Mouse (Mus musculus) hindbrain, embryonic 12.5 days (tissue): ENCODE results near the gene Gm43638. TPM values are rescaled to one million over a fixed set of nuclear protein-coding genes. Genes with fewer than 3 reads are reported as not detected.
"Not testable (repeated sequence)": the region's sequence is repeated elsewhere in the genome, so short reads cannot be mapped to it uniquely, and the experiment has no call there.

Experiments
- ATAC-seq: fragments of 200-750 bp; cut with Nextera tagmentation; 2 replicates; pipeline ENCODE4 v1.8.0; 2017; ENCODE audit warnings: moderate TSS enrichment; ENCODE audit not compliant: low FRiP score
- H3K27ac ChIP-seq: fragments of 300-500 bp; sonication (generic); 2 replicates; pipeline ENCODE4 v1.5.1; 2016; ENCODE audit warnings: mild to moderate bottlenecking
- H3K27me3 ChIP-seq: fragments of 300-500 bp; sonication (generic); 2 replicates; pipeline ENCODE4 v1.6.1; 2016; ENCODE audit warnings: mild to moderate bottlenecking
- H3K36me3 ChIP-seq: fragments of 300-500 bp; sonication (generic); 2 replicates; pipeline ENCODE4 v1.6.1; 2016; ENCODE audit warnings: mild to moderate bottlenecking
- H3K4me1 ChIP-seq: fragments of 300-500 bp; sonication (generic); 2 replicates; pipeline ENCODE4 v1.6.1; 2016
- H3K4me2 ChIP-seq: fragments of 300-500 bp; sonication (generic); replicated peaks from 2 replicates; pipeline ENCODE4 v1.6.1; 2016; ENCODE audit warnings: mild to moderate bottlenecking
- H3K4me3 ChIP-seq: fragments of 300-500 bp; sonication (generic); 2 replicates; pipeline ENCODE4 v1.5.1; 2016; ENCODE audit warnings: mild to moderate bottlenecking
- H3K9ac ChIP-seq: fragments of 300-500 bp; sonication (generic); 2 replicates; pipeline ENCODE4 v1.6.1; 2016; ENCODE audit warnings: mild to moderate bottlenecking, moderate library complexity
- H3K9me3 ChIP-seq: fragments of 300-500 bp; sonication (generic); replicated peaks from 2 replicates; pipeline ENCODE4 v1.6.1; 2016; ENCODE audit warnings: mild to moderate bottlenecking
- WGBS: fragments of 180-500 bp; shearing (Covaris S2); methylation state at CpG from one replicate; pipeline ENCODE4 v1.1.7; 2016; 5-methylcytosine and 5-hydroxymethylcytosine counted together
- polyA plus RNA-seq: library from polyadenylated mRNA; unstranded; fragments of >200 nt; fragmentation: Nextera tagmentation; extraction: Ambion mirVana; gene quantifications from 2 replicates; pipeline ENCODE4 v1.2.1, GENCODE M21; 2016

Gene Gm43638
- not detected in 2 replicates for polyA plus RNA-seq

DNA sequence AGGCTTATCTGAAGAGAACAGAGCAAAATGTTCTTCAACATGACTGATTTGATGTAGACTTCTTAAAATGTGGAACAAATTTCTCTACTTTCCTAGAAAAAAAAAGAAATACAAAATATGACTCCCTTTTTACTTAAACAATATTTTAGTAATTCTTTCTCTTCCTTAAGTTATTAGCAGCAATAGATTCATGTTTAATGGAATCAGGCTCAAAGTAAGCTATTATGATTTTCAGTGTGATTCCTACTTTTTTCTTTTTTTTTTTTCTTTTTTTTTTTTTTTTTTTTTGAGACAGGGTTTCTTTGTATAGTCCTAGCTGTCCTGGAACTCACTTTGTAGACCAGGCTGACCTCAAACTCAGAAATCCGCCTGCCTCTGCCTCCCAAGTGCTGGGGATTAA lies at the start of gene Gm43638:
Gene Gm43638 (minus strand): TSS at position 101 of the 400 bp plus-strand sequence.
- H3K4me2 ChIP-seq, H3K36me3 ChIP-seq, H3K9ac ChIP-seq, H3K9me3 ChIP-seq, H3K27ac ChIP-seq, H3K4me3 ChIP-seq, H3K27me3 ChIP-seq, ATAC-seq, H3K4me1 ChIP-seq: not testable (repeated sequence)
- 88% methylated on average over 1 of the region's 1 CpGs for WGBS

DNA sequence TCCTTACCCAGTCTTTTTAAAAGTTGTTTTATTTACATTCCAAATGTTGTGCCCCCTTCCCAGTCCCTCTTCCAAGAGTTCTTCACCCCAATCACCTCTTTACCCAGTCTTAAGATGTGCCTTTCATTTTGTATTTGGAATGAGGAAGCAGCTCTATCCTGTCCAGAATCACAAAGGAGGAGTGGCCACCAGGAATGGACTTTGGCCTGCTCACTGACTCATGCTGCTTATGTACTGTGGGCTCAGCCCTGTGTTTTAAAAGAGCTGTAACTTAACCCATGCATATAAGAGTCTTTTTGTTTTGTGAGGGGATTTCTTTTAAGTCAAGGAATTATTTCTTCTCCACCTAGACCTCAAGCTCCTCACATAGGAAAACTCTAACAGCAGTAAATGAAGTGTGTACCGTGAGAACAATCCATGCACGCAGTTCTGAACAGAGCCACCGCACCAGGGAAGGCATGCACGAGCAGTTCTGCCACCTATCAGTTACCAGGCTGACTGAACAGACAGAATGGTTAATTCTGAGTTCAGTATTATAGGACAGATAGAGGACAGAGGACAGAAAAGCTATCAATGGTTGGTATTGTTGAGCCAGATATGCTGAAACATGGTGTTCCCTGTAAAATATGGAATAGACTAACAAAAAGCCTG lies 49.5 kb upstream of the Gm43638 start:
- no peaks in the 10 kb centered on the region for H3K4me1 ChIP-seq
- H3K9ac ChIP-seq = no peak overlapping the region
- no peaks in the 10 kb centered on the region for H3K36me3 ChIP-seq
- no peak for ATAC-seq
- no peaks in the 10 kb centered on the region for H3K27me3 ChIP-seq
- 60% methylated on average over 4 of the region's 4 CpGs for WGBS
- H3K4me3 ChIP-seq = no peak overlapping the region
- H3K27ac ChIP-seq = no peak overlapping the region
- H3K9me3 ChIP-seq = no peaks in the 10 kb centered on the region
- H3K4me2 ChIP-seq = no peak overlapping the region

DNA sequence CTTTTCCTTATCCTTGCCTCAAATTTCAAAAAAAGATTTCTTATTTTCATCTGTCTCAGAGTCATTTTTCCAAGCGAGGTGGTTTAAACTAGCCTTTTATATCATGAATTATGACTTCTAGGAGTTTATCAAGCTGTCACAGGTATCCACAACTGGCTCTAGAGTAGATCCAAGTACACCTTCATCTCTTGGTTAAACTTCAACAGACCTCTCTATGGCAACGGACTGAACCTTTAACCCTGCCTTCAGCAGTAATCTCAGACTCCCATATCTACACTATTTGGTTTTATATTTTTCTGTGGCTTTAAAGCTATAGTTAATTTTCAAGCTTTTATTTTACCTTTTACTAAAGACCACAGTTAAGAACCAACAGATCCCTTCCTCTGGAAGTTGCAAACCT lies 45.7 kb upstream of the Gm43638 start:
- no peak for ATAC-seq
- 82% methylated on average over 2 of the region's 2 CpGs for WGBS
- H3K36me3 ChIP-seq = no peaks in the 10 kb centered on the region
- H3K4me2 ChIP-seq = no peak overlapping the region
- no peaks in the 10 kb centered on the region for H3K4me1 ChIP-seq
- H3K9me3 ChIP-seq = no peaks in the 10 kb centered on the region
- H3K27ac ChIP-seq = no peak overlapping the region
- no peak overlapping the region for H3K9ac ChIP-seq
- H3K4me3 ChIP-seq = no peak overlapping the region
- H3K27me3 ChIP-seq = no peaks in the 10 kb centered on the region

DNA sequence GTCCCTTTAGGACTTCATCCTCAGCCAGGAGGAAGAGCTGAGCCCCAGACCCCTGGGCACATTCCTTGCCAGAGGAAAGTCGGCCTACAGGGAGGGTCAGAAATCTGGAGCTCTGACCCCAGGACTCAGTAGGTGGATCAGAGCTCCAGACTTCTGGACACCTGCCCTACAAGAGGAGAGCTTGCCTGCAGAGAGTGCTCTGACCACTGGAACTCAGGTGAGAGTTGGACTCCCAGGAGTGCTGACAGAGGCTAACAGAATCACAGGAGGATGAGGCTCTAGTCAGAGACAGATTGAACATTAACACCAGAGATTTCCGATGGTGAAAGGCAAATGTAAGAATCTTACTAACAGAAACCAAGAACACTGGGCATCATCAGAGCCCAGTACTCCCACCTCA lies 37.0 kb upstream of the Gm43638 start:
- not testable (repeated sequence) for H3K4me2 ChIP-seq, H3K27me3 ChIP-seq, H3K9ac ChIP-seq, H3K27ac ChIP-seq, ATAC-seq, H3K9me3 ChIP-seq, H3K36me3 ChIP-seq, H3K4me3 ChIP-seq, H3K4me1 ChIP-seq
- WGBS = 94% methylated on average over 2 of the region's 2 CpGs

DNA sequence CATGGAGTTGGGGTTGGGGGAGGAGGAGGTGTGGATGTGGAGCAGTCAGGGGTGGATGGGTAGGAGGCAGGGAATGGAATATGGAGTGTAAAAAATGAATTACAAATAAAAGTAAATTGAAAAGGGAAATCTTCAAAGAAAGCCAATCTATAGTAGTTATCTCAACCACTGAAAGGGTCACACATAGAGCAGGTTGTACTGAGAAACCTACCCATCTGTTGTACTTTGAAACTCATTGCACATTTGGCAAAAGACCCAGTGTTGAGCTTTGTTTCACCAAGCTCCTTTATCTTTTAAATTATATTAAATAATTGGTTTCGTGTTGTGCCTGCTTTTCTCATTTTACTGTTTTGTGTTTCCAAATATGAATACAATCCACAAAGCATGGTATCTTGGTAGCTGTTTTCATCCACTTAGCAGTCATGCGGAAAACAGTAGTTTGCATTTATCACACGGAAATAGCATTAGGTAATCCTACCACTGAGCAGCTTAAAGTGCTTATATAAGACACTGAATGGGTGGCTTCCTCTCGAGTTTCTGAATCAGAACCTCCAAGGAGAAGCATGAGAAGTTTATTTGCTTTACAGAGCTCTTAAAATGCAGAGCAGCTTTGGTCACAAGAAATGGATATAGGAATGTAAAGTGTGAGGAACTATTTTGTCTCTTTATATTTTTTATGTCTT lies 19.3 kb upstream of the Gm43638 start:
- ATAC-seq = no peak
- Histone ChIP-seq H3K27ac (no peak overlapping the region), H3K36me3 (no peaks in the 10 kb centered on the region), H3K4me2 (no peak overlapping the region), H3K4me1 (no peaks in the 10 kb centered on the region), H3K27me3 (no peaks in the 10 kb centered on the region), H3K4me3 (no peak overlapping the region), H3K9ac (no peak overlapping the region), H3K9me3 (no peaks in the 10 kb centered on the region)
- WGBS = 72% methylated on average over 4 of the region's 4 CpGs

DNA sequence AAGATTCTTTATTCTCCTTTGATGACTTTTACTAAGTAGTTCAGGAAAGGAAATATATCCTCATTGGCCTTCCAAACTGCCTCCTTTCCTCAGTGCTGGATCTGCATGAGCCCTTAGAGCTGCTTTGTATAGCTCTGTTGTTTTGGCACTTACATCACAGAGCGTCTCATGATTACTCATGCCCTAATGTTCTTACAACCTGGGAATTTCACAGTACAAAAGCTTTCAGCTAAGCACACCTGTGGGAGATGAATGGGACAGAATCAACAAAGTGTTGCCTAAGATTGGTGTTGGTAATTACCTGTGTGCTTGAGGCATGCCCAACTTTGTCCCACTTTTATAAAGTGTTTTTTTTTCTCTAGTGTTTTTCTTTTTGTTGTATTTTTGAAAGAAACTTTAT lies 16.1 kb upstream of the Gm43638 start:
- no peaks in the 10 kb centered on the region for H3K4me1 ChIP-seq
- no peak overlapping the region for H3K4me2 ChIP-seq
- no peaks in the 10 kb centered on the region for H3K36me3 ChIP-seq
- H3K4me3 ChIP-seq = no peak overlapping the region
- ATAC-seq = no peak
- no peaks in the 10 kb centered on the region for H3K9me3 ChIP-seq
- H3K9ac ChIP-seq = no peak overlapping the region
- H3K27me3 ChIP-seq = no peaks in the 10 kb centered on the region
- no peak overlapping the region for H3K27ac ChIP-seq
- 63% methylated on average over 1 of the region's 1 CpGs for whole genome bisulfite sequencing

DNA sequence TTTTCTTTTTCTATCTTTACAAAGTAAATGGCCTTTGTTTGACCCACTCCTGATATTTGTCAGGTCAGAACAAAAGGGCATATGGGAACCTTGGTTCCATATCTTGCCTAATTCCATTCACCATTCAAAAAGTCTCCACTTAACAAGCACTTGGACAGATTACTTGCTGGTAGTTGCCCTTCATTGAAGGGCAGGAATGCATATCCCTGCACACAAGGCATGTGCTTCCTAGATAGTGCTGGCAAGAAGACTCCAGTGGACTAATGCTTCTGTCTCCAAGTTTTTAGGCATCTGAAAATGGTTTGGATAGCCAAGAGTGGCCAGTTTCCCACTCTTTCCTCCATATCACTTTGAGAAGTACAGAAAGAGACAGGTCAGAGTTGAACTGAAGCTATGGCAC lies 12.7 kb upstream of the Gm43638 start:
- Histone ChIP-seq H3K4me2 (no peak overlapping the region), H3K4me1 (no peaks in the 10 kb centered on the region), H3K27ac (no peak overlapping the region), H3K4me3 (no peak overlapping the region), H3K9me3 (no peaks in the 10 kb centered on the region), H3K27me3 (no peaks in the 10 kb centered on the region), H3K9ac (no peak overlapping the region), H3K36me3 (no peaks in the 10 kb centered on the region)
- ATAC-seq = no peak

DNA sequence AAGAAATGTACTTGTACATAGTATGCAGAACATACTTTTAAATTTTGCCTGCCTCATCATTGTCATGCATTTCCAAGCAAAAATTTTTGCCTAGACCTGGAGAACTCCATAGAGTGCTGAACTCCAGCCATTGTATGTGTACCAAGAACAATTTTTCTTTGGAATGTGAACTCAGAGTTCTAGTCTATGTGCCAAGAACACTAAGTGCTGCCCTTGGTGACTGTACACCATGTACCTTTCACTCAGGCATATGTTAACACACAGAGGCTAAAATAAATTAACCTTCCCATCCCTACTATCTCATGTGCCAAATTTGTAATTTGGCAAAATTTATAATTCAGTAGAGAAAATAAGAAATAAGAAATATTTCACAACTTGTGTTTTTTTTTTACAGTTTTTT lies 12.3 kb upstream of the Gm43638 start:
- no peak for ATAC-seq
- H3K27ac ChIP-seq = no peak overlapping the region

DNA sequence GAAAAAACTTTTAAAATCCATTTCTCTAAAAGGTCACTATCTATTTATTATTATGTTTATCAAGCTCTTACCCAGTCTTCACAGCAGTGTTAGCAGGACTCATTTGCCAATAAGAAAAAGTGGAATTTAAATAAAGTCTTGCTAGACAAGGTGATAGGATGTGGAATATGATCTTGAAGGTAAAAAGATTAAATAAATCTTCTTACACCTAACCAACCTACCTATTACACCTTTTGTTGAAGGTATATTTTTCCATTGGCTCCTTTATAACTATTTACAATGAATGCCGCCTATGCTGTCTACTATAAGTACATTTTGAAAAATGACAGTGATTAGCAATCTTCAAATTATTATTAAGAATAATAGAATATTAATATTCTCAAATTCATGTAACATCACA lies 4.2 kb upstream of the Gm43638 start, which contains the start of gene Ugt2a1:
Gene Ugt2a1 (minus strand): TSS at position 101 of the 400 bp plus-strand sequence.
- no peak within 1 kb of the TSS for H3K9ac ChIP-seq
- WGBS = 84% methylated on average over 1 of the region's 1 CpGs
- ATAC-seq = no peak

More for the DNA sequence above, 12.3 kb upstream of the Gm43638 start:
- Histone ChIP-seq H3K4me2 (no peak overlapping the region), H3K4me3 (no peak overlapping the region), H3K9ac (no peak overlapping the region), H3K4me1 (no peaks in the 10 kb centered on the region), H3K9me3 (no peaks in the 10 kb centered on the region), H3K27me3 (no peaks in the 10 kb centered on the region), H3K36me3 (no peaks in the 10 kb centered on the region)

DNA sequence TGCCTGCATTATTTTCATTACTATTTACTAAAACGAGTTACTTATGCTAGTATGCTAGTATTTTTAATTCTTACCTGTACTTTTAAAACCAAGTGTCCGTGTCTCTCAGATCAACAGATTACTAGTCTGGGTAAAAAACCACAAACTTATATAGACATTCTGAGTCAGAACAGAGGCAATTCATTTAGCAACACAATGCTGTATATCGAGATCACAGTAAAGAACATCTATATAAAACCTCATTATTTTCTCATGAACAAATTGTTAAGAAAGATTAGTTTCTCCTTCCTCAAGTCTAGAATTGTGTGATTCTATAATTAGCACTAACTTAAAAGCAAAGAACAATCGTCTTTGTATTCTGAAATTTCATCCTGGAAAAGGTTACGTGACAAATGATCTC lies 4.4 kb downstream of the Gm43638 start, which contains the start of gene Ugt2a2:
Gene Ugt2a2 (minus strand): TSS at position 101 of the 400 bp plus-strand sequence.
- Histone ChIP-seq H3K9me3 (no peaks in the 10 kb centered on the region), H3K4me3 (no peak within 1 kb of the TSS), H3K4me1 (no peaks in the 10 kb centered on the region), H3K36me3 (no peaks in the 10 kb centered on the region), H3K27ac (no peak within 1 kb of the TSS), H3K27me3 (no peaks in the 10 kb centered on the region), H3K4me2 (no peak within 1 kb of the TSS), H3K9ac (no peak within 1 kb of the TSS)
- WGBS = 81% methylated on average over 5 of the region's 5 CpGs
- ATAC-seq = no peak

More for the DNA sequence above, 4.2 kb upstream of the Gm43638 start, which contains the start of gene Ugt2a1:
- Histone ChIP-seq H3K4me2 (no peak within 1 kb of the TSS), H3K27me3 (no peaks in the 10 kb centered on the region), H3K36me3 (no peaks in the 10 kb centered on the region), H3K27ac (no peak within 1 kb of the TSS), H3K4me1 (no peaks in the 10 kb centered on the region), H3K9me3 (no peaks in the 10 kb centered on the region), H3K4me3 (no peak within 1 kb of the TSS)

DNA sequence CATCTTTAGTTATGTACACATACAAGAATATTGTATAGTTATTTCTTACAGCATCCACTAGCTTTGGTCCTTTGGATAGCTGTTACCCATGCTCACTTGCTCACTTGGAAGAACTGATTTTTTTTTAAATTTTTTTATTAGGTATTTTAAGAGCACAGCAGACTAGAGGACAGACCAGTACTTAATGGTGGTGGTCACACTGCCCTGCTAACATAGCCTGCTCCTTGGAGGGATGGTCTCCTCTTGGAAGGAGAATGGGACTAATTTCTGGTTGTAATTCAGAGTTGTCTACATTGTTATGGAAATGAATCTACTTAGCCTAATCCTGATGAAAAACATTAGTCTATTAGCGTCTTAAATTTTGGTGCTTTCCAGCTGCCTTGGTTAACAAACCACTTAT lies 27.8 kb downstream of the Gm43638 start:
- Histone ChIP-seq H3K4me1 (no peaks in the 10 kb centered on the region), H3K4me3 (no peak overlapping the region), H3K36me3 (no peaks in the 10 kb centered on the region), H3K4me2 (no peak overlapping the region), H3K9me3 (no peaks in the 10 kb centered on the region), H3K27me3 (no peaks in the 10 kb centered on the region), H3K9ac (no peak overlapping the region), H3K27ac (no peak overlapping the region)
- ATAC-seq = no peak
- WGBS = 40% methylated on average over 1 of the region's 1 CpGs

DNA sequence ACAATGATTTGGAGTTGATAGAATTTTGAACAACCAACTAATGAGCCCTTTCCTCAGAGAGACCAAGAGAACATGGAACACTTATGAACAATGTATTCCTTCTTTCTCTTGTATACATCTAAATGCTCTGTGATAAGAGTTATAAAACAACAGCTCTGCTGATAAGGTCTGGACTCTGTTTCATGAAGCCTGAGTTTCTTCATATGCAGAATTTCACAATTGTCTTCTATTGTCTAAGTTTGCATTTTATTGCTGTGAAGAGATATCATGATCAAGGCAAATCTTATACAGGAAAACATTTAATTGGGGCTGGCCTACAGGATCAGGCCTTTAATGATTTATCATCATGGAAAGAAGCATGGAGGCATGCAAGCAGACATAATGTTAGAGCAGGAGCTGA lies 28.9 kb downstream of the Gm43638 start:
- H3K9me3 ChIP-seq = no peaks in the 10 kb centered on the region
- no peak overlapping the region for H3K4me3 ChIP-seq
- H3K4me1 ChIP-seq = no peaks in the 10 kb centered on the region
- H3K27me3 ChIP-seq = no peaks in the 10 kb centered on the region
- H3K27ac ChIP-seq = no peak overlapping the region
- no peaks in the 10 kb centered on the region for H3K36me3 ChIP-seq
- ATAC-seq = no peak
- no peak overlapping the region for H3K9ac ChIP-seq
- H3K4me2 ChIP-seq = no peak overlapping the region
